Mouse (Mus musculus) hindbrain, embryonic 11.5 days (tissue): ENCODE measurements around the gene Eea1. TPM values are rescaled to one million over a fixed set of nuclear protein-coding genes. Genes with fewer than 3 reads are reported as not detected.

Experiments
- ATAC-seq: fragments of 200-750 bp; cut with Nextera tagmentation; 2 replicates; pipeline ENCODE4 v1.8.0; 2017; ENCODE audit warnings: mild to moderate bottlenecking, moderate TSS enrichment, moderate library complexity; ENCODE audit not compliant: low FRiP score
- DNase-seq: peaks from one replicate; pipeline ENCODE4 v3.0.0-alpha.2; 2015; ENCODE audit warnings: low spot score
- H3K27ac ChIP-seq: fragments of 300-500 bp; sonication (generic); 2 replicates; pipeline ENCODE4 v1.5.1; 2014; ENCODE audit warnings: mild to moderate bottlenecking, low read depth, low read length
- H3K27me3 ChIP-seq: fragments of 300-500 bp; sonication (generic); 2 replicates; pipeline ENCODE4 v1.6.1; 2014; ENCODE audit warnings: mild to moderate bottlenecking, low read length, moderate library complexity, mixed read lengths; ENCODE audit not compliant: control insufficient read depth, insufficient read depth
- H3K36me3 ChIP-seq: fragments of 300-500 bp; sonication (generic); 2 replicates; pipeline ENCODE4 v1.6.1; 2014; ENCODE audit warnings: mild to moderate bottlenecking, low read length, moderate library complexity, mixed read lengths; ENCODE audit not compliant: control insufficient read depth, insufficient read depth
- H3K4me1 ChIP-seq: fragments of 300-500 bp; sonication (generic); replicated peaks from 2 replicates; pipeline ENCODE4 v1.6.1; 2014; ENCODE audit warnings: low read length, mixed read lengths; ENCODE audit not compliant: control insufficient read depth, insufficient read depth
- H3K4me2 ChIP-seq: fragments of 300-500 bp; sonication (generic); replicated peaks from 2 replicates; pipeline ENCODE4 v1.6.1; 2014; ENCODE audit warnings: mild to moderate bottlenecking, low read depth, low read length
- H3K4me3 ChIP-seq: fragments of 300-500 bp; sonication (generic); 2 replicates; pipeline ENCODE4 v1.5.1; 2014; ENCODE audit warnings: low read depth, low read length
- H3K9ac ChIP-seq: fragments of 300-500 bp; sonication (generic); 2 replicates; pipeline ENCODE4 v1.6.1; 2014; ENCODE audit warnings: low read depth, low read length
- H3K9me3 ChIP-seq: fragments of 300-500 bp; sonication (generic); 2 replicates; pipeline ENCODE4 v1.6.1; 2016; ENCODE audit warnings: low read length; ENCODE audit not compliant: control insufficient read depth
- WGBS: fragments of 180-500 bp; shearing (Covaris S2); extraction: QIAGEN DNeasy Blood & Tissue Kit; methylation state at CpG from one replicate; pipeline ENCODE4 v1.1.7; 2014; 5-methylcytosine and 5-hydroxymethylcytosine counted together
- polyA plus RNA-seq: library from polyadenylated mRNA; unstranded; fragments of >200 nt; fragmentation: Nextera tagmentation; extraction: Ambion mirVana; gene quantifications from 2 replicates; pipeline ENCODE4 v1.2.1, GENCODE M21; 2014

The Eea1 gene
- polyA plus RNA-seq, 1 experiment from 2014 or later: 18.4 TPM

GRCm38 (mm10) chr10:96015738-96016137, 75.3 kb downstream of the Eea1 start:
- peaks cover 6% of the 10 kb centered on the region; the same call in 1 of the 2 replicates for H3K36me3 ChIP-seq
- H3K4me2 ChIP-seq: no peak overlapping the region
- H3K27ac ChIP-seq: no peak overlapping the region
- no peaks in the 10 kb centered on the region for H3K27me3 ChIP-seq
- no peaks in the 10 kb centered on the region for H3K4me1 ChIP-seq
- no peak overlapping the region for H3K4me3 ChIP-seq
- ATAC-seq: no peak
- H3K9me3 ChIP-seq: no peaks in the 10 kb centered on the region
- no peak for DNase-seq
- H3K9ac ChIP-seq: no peak overlapping the region

GRCm38 (mm10) chr10:96017418-96017817, 77.0 kb downstream of the Eea1 start:
- ATAC-seq (no peak), DNase-seq (no peak)
- Histone ChIP-seq H3K27ac (no peak overlapping the region), H3K4me3 (no peak overlapping the region), H3K4me1 (no peaks in the 10 kb centered on the region), H3K9me3 (no peaks in the 10 kb centered on the region), H3K9ac (no peak overlapping the region), H3K36me3 (no peaks in the 10 kb centered on the region), H3K4me2 (no peak overlapping the region), H3K27me3 (no peaks in the 10 kb centered on the region)
- 92% methylated on average over 2 of the region's 2 CpGs for WGBS

- 53% methylated on average over 10 of the region's 10 CpGs for WGBS
- Histone ChIP-seq H3K27ac (no peak overlapping the region), H3K9me3 (no peaks in the 10 kb centered on the region), H3K4me2 (no peak overlapping the region), H3K9ac (no peak overlapping the region), H3K4me1 (no peaks in the 10 kb centered on the region), H3K27me3 (no peaks in the 10 kb centered on the region), H3K36me3 (no peaks in the 10 kb centered on the region), H3K4me3 (no peak overlapping the region)
- ATAC-seq (peak; percentile 72; the same call in 1 of the 2 replicates), DNase-seq (peak; percentile 62)
These were observed 93.0 kb downstream of the Eea1 start for GRCm38 (mm10) chr10:96033356-96033984.

- ATAC-seq: no peak
- 76% methylated on average over 3 of the region's 3 CpGs for WGBS
- H3K4me2 ChIP-seq: no peak overlapping the region
These were observed 93.7 kb downstream of the Eea1 start for GRCm38 (mm10) chr10:96034106-96034505.

GRCm38 (mm10) chr10:96035951-96036350, 95.5 kb downstream of the Eea1 start:
- DNase-seq: no peak
- no peaks in the 10 kb centered on the region for H3K9me3 ChIP-seq
- no peaks in the 10 kb centered on the region for H3K4me1 ChIP-seq
- H3K27me3 ChIP-seq: no peaks in the 10 kb centered on the region
- no peak for ATAC-seq
- no peak overlapping the region for H3K4me2 ChIP-seq
- 0 out of 2 replicates have a peak, but pooled peaks cover 2% of the 10 kb centered on the region for H3K36me3 ChIP-seq
- no peak overlapping the region for H3K9ac ChIP-seq
- no peak overlapping the region for H3K4me3 ChIP-seq
- no peak overlapping the region for H3K27ac ChIP-seq

More at GRCm38 (mm10) chr10:96034106-96034505, 93.7 kb downstream of the Eea1 start:
- no peaks in the 10 kb centered on the region for H3K9me3 ChIP-seq
- no peak overlapping the region for H3K27ac ChIP-seq
- H3K27me3 ChIP-seq: no peaks in the 10 kb centered on the region
- DNase-seq: no peak
- H3K4me1 ChIP-seq: no peaks in the 10 kb centered on the region
- H3K9ac ChIP-seq: no peak overlapping the region
- no peak overlapping the region for H3K4me3 ChIP-seq
- no peaks in the 10 kb centered on the region for H3K36me3 ChIP-seq

- Histone ChIP-seq H3K4me3 (no peak overlapping the region), H3K4me2 (no peak overlapping the region), H3K9me3 (no peaks in the 10 kb centered on the region), H3K27me3 (no peaks in the 10 kb centered on the region), H3K27ac (no peak overlapping the region), H3K36me3 (0 out of 2 replicates have a peak, but pooled peaks cover 2% of the 10 kb centered on the region), H3K9ac (no peak overlapping the region), H3K4me1 (no peaks in the 10 kb centered on the region)
- DNase-seq (no peak), ATAC-seq (no peak)
- WGBS: 94% methylated on average over 2 of the region's 2 CpGs
These were observed 103.8 kb downstream of the Eea1 start for GRCm38 (mm10) chr10:96044216-96044615.

GRCm38 (mm10) chr10:96047960-96048536, 107.6 kb downstream of the Eea1 start:
- WGBS: 47% methylated on average over 9 of the region's 9 CpGs
- no peaks in the 10 kb centered on the region for H3K36me3 ChIP-seq
- no peaks in the 10 kb centered on the region for H3K4me1 ChIP-seq
- ATAC-seq (no peak), DNase-seq (no peak)
- no peaks in the 10 kb centered on the region for H3K27me3 ChIP-seq
- no peak overlapping the region for H3K4me3 ChIP-seq
- no peak overlapping the region for H3K9ac ChIP-seq
- H3K4me2 ChIP-seq: no peak overlapping the region
- H3K9me3 ChIP-seq: no peaks in the 10 kb centered on the region
- H3K27ac ChIP-seq: no peak overlapping the region

- H3K27ac ChIP-seq: no peak overlapping the region
- H3K27me3 ChIP-seq: no peaks in the 10 kb centered on the region
- no peaks in the 10 kb centered on the region for H3K36me3 ChIP-seq
- H3K4me1 ChIP-seq: no peaks in the 10 kb centered on the region
- H3K4me3 ChIP-seq: no peak overlapping the region
- H3K9ac ChIP-seq: no peak overlapping the region
- no peak for DNase-seq
- no peak overlapping the region for H3K4me2 ChIP-seq
- ATAC-seq: no peak
- no peaks in the 10 kb centered on the region for H3K9me3 ChIP-seq
- 90% methylated on average over 3 of the region's 3 CpGs for WGBS
These were observed 108.1 kb downstream of the Eea1 start for GRCm38 (mm10) chr10:96048550-96048949.

GRCm38 (mm10) chr10:96067347-96067746, 126.9 kb downstream of the Eea1 start:
- no peaks in the 10 kb centered on the region for H3K4me1 ChIP-seq
- no peak overlapping the region for H3K4me2 ChIP-seq
- no peaks in the 10 kb centered on the region for H3K27me3 ChIP-seq
- H3K36me3 ChIP-seq: no peaks in the 10 kb centered on the region
- no peak overlapping the region for H3K4me3 ChIP-seq
- ATAC-seq (no peak), DNase-seq (no peak)
- H3K27ac ChIP-seq: no peak overlapping the region
- 54% methylated on average over 3 of the region's 3 CpGs for WGBS
- no peaks in the 10 kb centered on the region for H3K9me3 ChIP-seq
- no peak overlapping the region for H3K9ac ChIP-seq
